Mouse (Mus musculus): ENCODE measurements around the gene Prss38.
"Not testable (repeated sequence)": the region's sequence is repeated elsewhere in the genome, so short reads cannot be mapped to it uniquely, and the experiment has no call there.

Prss38 gene

DNA sequence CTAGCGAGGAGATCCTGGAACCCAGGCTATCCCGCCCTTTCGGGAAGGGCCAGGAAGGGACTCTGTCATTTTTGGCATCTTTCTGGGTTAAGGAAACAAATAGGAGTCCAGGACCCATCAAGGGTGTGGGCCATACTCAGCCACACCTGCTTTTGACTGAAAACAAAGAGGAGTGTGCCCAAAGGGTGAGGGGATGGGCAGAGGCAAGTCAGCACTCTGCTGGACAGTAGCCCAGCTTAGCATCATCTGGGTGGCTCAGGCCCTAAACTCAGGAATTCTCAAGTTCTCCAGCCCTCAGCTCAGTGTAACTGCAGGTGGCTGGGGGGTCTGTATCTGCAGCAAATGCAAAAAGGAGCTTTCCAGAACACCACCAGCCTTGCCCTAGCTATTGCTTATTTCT lies 2.5 kb upstream of the Prss38 start:
- no peak for DNase-seq (ENCODE audit: low spot score)

DNA sequence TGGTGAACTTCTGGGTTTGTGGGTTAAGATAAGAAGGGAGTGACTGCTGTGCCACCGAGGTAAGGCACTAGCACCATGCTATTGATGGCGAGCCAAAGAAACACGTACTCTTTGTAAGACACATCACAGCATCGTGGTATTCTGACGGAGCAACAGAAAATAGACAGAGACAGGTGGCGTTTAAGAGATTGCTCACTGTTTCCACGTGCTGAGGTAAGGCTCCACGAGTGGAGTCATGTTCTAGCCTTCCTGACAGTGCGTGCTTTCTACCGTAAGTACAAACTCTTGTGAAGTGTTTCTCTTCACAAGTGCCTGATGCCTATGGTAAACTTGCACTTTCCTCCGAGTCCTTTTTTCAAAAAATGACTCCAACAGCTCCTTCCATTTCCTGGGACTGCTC lies 5.6 kb downstream of the Prss38 start:
- DNase-seq (ENCODE audit: low spot score) = no peak

DNA sequence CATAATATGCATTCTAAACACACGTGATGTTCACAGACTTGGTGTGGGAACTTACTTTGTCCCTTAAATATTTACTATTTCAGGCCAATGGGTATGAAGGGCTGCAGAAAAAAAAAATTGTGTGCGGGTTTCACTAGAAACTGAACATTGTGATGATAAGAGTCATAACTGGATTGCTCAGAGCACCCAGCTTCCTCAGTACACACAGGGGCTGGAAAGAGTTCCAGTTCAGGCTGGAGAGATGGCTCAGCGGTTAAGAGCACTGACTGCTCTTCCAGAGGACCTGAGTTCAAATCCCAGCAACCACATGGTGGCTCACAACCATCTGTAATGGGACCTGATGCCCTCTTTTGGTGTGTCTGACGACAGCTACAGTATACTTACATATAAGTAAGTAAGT lies 7.5 kb downstream of the Prss38 start:
- DNase-seq (ENCODE audit: low spot score) = not testable (repeated sequence)

DNA sequence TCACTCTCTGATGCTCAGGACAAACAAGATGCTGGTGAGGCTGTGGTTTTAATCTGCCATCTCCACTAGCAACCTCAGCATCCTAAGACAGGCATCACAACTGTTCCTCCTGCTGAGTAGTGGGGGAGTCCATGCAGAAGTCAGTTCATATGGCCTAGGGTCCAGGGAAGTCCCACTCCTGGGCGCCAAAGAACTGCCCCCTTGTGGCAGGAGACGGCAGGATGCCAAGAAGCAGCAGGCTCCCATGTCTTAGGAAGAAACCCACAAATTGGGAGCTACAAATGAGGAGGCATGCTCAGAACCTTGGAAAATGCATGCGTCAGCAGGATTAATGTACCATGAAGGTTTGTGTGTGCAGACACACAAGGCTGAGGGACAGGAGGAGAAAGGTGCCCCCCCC lies 8.8 kb downstream of the Prss38 start:
- no peak for DNase-seq (ENCODE audit: low spot score)

DNA sequence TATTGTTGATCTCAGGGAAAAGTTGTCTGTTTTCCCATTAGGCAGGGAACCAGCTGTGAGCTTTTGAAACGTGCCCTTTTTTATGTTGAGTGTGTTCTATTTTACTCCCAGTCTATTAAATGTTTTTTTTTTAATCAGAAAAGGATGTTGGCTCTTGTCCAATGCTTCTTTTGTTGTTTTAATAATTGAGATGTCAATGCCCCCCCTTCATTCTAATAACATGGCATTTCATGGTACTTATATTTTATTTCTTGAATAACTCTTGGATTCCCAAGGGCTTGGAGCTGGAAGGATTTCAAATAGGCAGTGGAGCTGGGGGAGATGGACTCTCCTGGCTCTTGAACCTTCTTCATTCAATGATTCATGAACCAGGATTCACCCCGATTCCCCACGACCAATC lies 9.4 kb downstream of the Prss38 start:
- no peak for DNase-seq (ENCODE audit: low spot score)

DNA sequence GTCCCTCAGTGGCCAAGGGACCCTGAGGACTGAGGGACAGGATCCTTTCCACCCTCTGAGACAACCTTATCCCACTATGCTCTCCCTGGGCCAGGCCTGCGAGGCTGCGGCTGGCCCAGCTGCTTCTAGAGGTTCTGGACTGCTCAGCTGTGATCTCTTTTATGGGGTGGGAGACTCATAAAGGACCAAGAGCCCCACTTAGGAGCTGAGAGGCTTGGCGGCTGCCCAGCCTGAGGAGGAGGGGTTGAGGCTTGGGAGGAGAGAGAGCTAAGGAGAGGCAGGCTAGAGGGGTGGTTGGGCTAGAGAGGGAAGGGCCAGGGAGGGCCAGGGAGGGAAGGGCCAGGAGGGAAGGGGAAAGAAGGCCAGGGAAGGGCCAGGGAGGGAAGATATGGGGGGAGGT lies 11.0 kb downstream of the Prss38 start:
- DNase-seq (ENCODE audit: low spot score) = no peak

DNA sequence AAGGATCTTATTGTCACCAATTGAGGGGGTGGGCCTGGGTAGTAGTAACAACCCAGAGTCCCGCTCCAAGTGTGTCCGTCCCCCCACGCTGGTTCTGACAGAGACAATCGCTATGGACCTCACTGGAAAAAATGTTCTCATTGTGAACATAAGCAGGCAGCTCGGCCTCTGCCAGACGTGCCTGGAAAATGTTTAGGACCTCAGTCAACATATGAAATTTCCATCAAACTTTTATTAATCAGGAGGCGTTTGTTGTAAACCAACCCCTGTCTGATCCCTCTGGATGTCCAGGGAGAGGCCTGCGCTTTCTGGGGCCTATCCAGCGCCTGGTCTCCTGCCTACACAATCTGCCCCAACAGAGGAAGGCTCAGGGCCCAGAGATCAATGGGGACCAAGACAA lies 11.4 kb downstream of the Prss38 start:
- DNase-seq (ENCODE audit: low spot score) = no peak

DNA sequence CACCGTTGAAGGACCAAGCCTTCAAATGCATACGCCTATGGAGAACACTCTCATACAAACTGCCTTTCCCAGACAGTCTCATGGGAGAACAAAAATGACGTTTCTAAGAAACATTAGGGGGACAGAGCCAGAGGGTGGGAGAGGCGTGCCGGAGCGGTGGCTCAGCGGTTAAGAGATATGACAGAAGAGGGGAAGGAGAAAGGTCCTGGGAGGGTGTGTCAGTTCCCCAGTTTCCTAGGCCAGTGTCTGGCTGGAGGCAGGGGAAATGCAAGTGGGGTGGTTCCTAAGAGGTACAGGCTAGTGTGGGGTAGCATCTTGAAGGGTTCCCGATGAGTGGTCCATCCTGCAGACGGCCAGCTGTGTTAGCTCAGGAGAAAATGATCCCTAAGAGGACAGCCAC lies 14.2 kb downstream of the Prss38 start:
- no peak for DNase-seq (ENCODE audit: low spot score)

DNA sequence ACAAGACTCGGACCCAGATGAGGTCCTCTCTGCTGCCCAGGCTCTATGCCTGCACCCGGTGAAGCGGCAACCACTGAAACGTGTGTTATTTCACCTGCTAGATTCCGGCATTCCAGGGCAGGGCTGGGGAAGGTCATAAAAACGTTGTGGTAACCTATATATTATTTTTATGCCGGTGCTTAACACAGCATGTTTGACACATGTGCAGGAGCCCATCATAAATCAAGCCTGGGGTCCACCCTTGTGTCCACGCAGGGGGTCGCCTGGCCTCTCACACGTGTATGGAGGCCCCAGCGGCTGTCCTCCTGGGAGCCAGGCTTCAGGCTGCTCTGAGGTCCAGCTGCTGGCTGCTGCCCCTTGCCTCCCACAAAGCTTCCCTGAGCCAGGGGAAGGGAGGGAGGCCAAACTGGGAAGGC lies 18.6 kb downstream of the Prss38 start:
- no peak for DNase-seq (ENCODE audit: low spot score)

DNA sequence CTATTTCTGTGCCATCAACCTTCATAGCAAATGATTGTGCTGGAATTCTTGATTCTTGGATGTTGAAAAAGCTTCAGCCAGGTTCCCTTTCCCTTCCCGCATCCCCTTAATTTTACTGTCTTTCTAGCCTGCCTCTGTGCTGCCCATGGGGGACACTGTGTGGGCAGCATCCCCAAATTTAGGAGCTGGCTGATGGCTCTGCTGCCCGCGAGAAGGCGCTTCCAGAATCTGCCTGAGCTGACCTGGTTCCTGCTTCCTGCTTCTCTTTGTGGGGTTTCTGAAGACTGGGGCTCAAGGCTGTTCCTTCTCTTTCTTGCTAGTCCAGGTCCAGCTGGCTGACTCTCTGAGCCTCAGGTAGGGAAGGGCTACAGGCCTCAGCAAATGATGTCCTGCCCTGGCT lies 20.7 kb downstream of the Prss38 start:
- no peak for DNase-seq (ENCODE audit: low spot score)

DNA sequence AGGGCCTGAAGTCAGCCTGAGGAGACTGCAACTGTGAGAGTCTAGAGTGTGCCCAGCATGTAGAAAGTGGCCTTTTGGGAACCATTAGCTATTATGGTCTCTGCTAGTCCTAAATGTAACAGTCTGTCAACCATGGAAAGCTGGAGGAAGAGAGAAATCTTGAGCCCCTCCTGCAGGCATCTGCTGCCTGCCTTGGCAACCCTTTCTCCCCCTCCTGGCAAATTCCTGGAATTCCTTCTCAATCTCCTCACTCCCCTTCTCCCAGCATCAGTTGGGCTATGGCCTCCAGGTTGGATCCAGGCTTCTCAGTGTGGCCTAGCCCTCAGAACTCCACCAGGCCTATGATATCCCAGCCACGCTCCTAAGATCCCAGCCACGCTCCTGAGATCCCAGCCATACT lies 25.1 kb downstream of the Prss38 start:
- DNase-seq (ENCODE audit: low spot score) = no peak

DNA sequence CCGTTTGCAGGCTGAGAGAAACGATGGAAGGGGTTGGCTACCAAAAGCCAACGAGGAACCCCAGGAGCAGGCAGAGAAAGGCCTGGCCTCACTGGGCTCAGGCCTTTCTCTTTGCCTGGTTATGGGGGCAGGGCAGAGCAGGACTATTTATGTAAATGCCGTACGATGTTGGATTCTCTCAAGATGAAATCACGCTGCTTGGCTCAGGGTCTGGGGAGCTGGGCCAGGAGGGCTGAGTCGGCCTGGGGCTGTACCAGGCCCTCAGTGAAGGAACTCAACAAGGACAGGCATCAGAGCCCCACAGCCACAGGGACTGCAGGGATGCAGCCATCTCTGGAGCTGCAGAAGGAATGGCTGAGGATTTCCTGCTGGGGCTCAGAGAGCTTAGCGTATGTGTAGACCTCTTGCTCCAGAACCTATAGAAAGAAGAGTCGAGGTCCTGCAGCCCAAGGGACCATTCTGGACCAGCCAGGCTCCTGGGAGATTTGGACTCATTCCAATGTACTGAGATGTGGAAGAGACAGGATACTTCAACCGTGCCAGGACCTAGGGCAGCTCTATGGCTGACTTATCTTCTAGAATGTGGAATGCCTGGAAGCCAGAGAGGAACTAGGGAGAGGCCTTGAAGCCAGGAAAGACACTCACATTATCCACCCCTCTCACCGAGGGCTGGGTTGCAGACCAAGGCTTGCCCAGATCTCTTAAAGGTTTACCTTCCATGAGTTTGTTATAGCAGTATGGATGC lies 29.1 kb downstream of the Prss38 start:
- peak; percentile 40 for DNase-seq (ENCODE audit: low spot score)

DNA sequence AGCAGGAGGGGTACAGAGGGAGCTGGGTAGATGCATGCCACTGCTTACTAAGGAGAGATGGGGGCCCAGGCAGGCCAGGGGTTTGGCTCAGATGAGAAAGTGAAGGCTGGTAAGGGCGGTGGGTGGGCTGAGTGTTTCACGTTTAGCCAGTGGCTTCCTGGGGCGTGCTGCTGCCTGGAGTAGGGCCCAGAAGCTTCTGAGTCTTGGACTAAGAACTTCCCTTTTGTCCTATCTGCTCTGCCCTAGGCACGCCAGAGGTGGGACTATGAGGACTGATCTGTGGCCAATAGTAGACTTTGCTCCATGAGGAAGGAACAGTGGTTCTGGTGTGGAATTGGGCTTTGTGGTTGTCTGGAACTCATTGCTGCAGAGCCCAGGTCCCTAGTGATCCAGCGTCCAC lies 32.5 kb downstream of the Prss38 start:
- DNase-seq (ENCODE audit: low spot score) = no peak

DNA sequence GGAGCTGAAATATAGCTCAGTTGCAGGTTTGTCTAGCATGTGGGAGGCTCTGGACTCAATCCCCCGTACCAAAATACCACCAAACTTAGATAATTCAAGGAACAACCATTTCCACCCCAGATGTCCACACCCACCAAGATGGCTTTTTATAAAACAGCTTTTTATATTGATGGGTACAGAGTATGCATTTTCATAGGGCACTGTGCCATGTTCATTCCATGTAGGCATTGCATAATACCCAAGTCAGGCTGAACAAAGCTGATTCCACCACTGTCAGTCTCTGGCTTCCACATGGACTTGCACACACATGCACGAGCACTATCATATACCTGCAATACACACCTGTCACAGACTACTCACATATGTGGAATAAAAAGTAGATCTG lies 36.7 kb downstream of the Prss38 start:
- DNase-seq (ENCODE audit: low spot score) = no peak

DNA sequence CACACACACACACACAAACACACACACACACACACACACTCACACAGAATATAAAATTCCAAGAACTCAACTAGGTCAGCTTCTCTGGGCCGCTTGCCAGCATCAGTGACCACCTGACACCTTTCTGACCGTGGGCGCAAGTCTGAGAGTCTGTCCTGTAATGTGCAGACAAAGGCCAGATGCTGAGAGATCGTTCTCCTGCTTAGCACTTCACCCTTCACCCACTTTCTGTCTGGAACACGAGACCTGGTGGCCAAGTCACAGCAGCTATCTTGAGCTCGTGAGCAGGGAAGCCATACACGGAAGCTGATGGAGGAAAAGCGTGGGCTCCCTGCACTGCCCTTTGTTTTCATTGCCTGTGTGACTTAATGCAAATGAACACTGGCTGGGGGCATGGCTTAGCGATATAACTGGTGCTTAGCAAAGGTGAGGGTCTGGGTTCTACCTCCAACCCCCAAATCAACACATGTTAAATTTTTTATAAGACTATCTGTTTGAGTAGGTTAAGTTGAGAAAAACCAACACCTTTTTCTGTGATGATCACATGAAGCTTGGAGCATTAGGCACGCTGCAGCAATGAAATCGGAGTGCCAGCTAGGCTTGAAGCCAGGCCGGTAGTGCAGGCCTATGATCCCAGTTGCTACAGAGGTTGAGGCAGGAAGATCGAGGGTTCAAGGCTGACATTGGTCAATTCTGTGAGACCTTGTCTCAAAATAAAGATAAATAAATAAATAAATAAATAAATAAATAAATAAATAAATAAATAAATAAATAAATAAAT lies 37.3 kb downstream of the Prss38 start:
- no peak for DNase-seq (ENCODE audit: low spot score)

DNA sequence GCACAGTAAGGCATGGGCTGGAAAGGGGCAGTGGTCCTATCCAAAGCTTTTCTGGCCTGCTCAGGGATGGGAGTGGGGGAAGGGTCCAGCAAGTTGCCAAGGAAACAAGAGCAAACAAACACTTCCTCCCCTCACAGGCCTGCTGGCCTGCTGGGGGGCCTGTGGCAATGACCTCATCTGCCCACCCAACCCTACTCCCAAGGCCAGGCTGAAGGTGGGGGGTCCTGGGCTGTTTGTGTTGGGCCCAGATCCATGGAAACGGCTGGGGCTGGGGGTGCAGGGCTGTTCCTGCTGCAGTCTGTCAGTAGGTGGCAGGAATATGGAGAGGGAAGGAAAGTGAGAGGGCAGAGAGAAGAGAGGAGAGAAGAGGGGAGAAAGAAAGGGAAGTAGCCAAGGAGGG lies 39.1 kb downstream of the Prss38 start:
- DNase-seq (ENCODE audit: low spot score) = no peak

DNA sequence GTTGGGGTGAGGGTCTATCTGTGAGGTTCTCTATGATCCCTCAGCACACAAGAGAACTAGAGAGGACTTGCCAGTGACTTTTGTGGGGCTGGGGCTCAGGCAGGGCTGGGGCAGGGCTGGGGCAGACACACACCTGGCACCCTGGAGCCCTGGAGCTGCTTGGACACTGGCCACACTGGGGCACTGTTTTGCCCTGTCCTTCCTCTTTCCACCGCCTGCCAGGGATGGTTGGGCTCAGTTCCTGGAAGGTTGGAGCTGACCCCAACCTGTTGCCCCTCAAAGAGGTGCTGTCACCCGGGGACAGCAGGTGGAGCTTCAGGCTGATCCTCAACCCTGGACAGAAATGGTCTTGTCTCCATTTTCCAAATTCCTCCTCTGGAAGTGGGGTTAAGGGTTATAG lies 39.5 kb downstream of the Prss38 start:
- no peak for DNase-seq (ENCODE audit: low spot score)

DNA sequence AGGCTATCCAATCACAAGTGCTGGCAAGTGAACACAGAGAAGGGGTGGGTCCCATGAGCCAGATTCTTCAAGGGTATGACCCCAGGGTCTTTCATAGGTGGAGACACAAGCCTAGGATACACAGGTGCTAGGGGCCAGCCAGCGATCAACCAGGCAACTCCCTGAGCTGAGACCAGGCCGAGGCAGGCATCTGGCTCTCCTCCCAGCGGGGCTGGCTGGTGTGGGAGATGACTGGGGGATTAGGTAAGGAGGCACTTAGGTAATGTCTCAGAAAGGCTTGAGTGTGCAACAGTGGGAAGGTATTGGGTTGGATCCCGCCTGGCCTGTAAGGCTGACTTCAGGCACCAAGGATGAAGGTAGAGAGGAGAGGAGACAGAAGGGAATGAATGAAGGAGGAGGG lies 40.3 kb downstream of the Prss38 start:
- DNase-seq (ENCODE audit: low spot score) = no peak

DNA sequence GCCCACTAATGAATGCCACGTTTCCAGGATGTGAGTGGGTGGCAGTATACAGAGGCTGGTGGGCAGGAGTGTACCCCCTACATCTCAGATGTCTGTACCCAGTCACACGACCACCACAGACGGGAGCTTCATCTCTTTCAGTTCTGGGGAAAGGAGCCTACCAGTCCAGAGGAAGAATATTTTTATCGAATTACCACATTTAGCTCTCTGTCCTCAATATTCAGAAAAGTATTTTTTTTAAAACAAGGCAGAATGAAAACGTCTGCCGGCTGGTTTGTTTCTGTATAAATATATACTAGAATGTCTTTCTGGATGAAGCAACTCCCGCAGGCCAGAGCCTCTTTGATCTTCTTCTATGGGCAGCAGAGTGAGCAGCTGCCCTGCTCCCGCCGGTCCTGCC lies 42.5 kb downstream of the Prss38 start:
- DNase-seq (ENCODE audit: low spot score) = no peak

DNA sequence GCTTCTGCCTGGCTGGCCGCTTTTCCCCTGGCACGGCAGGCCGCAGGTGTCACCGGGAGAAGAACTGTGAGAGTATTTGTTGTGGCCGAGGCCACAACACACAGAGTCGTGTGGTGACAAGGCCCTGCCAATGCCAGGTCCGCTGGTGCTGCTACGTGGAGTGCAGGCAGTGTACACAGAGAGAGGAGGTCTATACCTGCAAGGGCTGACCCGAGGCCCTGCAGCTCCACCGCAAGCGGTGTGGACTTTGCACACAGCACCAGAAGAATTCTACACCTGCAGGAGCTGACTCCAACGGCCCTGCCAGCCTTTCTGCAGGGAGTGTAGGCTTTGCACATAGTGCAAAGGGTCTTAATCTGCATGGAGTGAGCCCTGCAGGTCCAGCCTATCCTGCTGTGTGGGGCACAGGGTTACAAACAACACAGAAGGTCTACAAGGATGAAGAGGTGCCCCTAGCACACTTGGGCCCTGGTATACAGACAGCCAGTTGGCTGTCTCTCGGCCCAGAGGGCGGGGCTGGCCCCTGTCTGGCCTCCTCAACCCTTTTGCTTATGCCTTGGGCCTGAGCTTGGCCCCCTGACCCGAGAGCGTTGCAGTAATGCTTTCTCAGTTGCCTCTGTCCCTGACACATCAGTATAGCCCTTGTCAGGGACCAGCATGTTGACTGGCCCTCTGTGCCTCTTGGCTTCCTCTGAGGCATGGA lies 44.1 kb downstream of the Prss38 start:
- no peak for DNase-seq (ENCODE audit: low spot score)

DNA sequence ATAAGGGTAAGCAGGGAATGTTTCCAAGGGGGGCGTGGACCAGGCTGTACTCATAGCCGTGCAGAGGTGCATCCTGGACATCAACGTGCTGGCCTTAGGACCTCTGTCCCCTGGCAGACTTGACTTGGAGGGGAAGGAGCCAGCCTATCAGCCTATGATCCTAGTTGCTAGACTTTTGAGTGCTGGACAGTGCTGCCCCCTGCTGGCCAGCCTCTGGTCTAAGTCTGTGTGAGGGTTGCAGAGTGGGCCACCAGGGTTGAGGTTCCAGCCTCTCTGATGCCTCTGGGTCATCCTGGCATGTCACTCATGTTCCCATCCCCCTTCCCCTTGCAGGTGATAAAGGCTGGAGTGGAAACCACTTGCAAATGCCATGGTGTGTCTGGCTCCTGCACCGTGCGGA lies 44.9 kb downstream of the Prss38 start:
- no peak for DNase-seq (ENCODE audit: low spot score)

DNA sequence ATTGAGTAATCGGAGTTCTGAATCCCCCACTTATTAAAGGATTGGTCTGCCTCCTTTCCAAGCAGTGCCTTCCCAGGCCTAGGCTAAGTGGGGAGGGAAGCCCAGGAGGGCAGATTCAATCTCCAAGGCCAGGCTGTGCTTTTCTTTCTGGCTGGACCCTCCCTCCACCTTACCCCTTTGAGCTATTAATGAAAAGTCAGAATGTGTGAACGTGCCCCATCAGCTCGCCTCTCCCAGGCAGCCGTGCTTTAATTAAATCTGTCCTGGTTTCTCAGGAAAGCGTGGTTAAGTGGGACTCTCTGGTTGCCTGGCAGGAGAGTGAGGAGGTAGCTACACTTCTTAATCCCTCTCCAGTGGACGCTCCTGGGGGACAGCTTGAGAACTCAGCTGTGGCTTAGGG lies 45.8 kb downstream of the Prss38 start:
- DNase-seq (ENCODE audit: low spot score) = no peak

DNA sequence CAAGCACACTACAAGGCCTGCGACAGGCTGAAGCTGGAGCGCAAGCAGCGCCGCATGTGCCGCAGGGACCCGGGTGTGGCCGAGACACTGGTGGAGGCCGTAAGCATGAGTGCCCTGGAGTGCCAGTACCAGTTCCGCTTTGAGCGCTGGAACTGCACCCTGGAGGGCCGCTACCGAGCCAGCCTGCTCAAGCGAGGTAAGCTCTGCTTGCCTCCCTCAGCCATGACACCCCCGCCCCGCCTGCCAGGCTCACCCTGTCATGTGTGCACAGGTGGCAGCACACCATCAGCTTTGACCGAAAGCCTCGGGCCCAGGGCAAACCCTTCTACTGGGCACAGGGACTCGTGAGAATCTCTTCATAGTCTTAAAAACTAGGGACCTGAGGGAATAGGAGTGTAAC lies 47.8 kb downstream of the Prss38 start:
- DNase-seq (ENCODE audit: low spot score) = no peak

Data from ovary, adult 18-20 months (tissue).